Mouse (Mus musculus) gastrocnemius, postnatal 25 days (tissue): ENCODE data around the gene Tpd52l2. TPM values are rescaled to one million over a fixed set of nuclear protein-coding genes. Genes with fewer than 3 reads are reported as not detected.

Source experiments
- DNase-seq: peaks from one replicate; pipeline ENCODE4 v3.0.0; 2022
- total RNA-seq, 2 experiments: library from RNA; stranded (reverse); gene quantifications; 1 replicate in 1 of 2; 2 replicates in 1 of 2; pipeline ENCODE4 v1.2.3; 2021

The Tpd52l2 gene
- total RNA-seq, 2 experiments from 2014 or later: 46.1 to 48.2 TPM

DNA sequence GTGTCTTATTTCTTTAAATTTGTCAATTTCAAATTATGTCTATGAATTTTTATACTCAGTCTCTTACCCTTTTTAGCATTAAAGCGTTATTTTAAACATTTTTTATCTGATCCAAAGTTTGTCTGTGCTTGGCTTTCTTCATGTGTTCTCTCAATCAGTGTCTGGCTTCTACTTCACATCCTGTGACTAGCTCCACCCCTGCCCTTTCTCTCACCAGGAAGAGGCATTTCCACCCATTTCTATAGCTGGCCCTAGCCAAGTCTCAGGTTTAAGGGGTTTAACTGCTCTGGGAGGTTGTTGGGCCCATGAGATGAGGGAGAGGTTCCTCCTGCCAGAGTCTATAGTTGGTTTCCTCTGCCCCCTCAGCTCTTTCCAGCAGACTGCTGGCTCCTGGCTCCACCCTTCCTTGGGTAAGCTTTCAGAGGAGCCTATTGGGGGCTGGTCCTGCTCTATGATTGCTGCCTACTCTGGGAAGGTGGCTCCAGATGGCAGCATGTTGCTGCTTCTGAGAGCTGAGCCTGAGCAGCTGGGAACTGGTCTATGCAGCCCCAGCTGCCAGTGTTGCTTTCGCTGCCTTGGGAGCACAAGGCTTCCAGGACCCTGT, 40.6 kb downstream of the Tpd52l2 start:
- peak; percentile 41 for DNase-seq

GRCm38 (mm10) chr2:181541761-181542380, 44.9 kb downstream of the Tpd52l2 start:
- no peak for DNase-seq

GRCm38 (mm10) chr2:181546142-181546541, 49.2 kb downstream of the Tpd52l2 start:
- no peak for DNase-seq

DNA sequence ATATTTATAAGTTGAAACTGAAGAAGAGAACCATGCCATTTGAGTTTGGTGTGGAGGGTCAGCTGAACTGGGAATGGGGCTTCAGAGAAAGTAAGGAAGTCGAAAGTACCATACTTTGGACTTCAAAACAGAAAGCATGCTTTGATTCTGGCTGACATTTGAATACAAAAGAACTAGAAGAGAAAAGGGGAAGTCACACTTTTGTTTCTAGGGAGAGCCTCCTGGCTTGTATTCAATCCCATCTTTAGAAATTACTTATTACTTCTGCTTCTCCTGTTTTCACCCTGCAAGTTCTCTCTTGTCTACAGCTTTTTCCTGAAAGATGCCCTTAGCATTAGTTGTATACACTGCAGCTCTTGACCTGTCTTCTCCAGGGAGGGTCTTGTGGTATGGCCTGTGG, 51.3 kb downstream of the Tpd52l2 start:
- no peak for DNase-seq

DNA sequence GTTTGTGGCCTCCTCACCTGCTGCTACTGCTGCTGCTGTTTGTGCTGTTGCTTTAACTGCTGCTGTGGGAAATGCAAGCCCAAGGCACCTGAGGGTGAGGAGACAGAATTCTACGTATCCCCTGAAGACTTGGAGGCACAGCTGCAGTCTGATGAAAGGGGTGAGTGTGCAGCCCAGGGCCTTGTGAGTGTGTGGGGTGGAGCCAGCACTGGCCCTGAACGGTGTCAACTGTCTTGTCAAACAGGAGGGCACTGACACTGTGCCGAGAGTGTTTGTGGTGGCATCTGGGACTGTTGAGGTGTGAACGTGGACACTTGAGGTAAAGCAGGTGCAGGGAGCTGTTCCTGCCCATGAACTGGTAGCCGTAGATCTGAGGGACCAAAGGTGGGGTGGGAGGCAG, 51.7 kb downstream of the Tpd52l2 start:
- no peak for DNase-seq

DNA sequence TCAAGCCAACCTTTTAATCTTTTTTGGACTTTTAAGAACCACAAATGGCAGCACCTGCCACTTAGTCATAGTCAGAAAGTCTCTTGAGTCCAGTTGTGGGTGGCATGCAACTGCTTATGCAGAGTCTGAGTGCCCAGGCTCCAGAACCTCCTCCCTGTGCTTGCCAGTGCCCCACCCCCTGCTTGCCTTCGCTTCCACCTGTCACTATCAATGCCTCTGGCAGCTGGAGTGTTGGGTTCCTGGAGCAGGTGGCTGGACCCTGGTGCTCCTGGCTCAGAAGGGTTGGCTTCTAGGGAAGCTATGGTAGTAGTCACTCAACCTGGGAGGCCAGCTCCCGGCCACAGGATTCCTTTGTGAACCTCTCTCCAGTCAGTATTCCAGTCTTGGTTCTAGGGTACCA, 53.3 kb downstream of the Tpd52l2 start:
- peak; percentile 47 for DNase-seq

DNA sequence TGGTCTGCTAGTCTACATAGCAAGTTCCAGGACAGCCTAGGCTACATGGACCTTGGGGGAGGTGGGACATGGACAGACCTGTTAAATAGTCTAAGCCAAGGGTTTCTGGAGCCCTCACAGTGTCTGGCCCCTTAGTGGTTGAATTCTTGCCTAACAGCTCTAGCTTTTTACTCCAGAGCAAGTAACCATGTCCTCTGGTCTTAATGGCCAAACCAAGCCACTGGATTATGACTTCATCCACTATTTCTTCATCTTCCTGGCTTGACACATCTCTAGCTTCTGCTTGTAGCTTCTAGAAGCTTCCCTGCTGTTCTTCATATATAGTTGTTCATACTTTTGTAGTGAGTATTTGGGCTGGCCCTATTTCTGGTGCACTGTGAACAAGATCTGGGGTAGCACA, 56.8 kb downstream of the Tpd52l2 start:
- DNase-seq: no peak

DNA sequence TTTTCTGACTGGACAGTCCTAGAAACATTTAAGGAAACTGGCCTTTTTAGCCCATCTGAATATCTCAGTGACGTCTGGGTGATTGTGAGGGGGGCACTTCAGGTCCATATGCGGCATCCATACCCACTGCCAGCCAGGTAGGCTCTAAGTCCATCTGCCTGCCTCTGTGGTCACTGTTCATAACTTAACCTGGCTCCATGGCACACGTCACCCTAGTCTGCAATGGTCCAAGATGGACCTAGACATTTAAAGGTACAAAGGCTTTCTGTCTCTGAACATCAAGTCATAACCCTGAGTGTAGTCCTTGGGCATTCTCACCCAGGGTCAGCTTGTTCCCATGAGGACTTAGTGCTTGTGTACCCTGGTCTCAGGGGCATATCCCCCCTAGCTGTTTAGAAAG, 70.4 kb downstream of the Tpd52l2 start:
- no peak for DNase-seq

Other genes with a start within 250 kb of the Tpd52l2 start
- 1 to 10 TPM; 6.1 to 6.3 TPM for gene Gmeb2, start 209.1 kb upstream of the Tpd52l2 start, total RNA-seq
- gene Stmn3, start 182.6 kb upstream of the Tpd52l2 start, total RNA-seq: under 1 TPM in 1 of 2 experiments, not detected in 1; 0.32 TPM
- 10 to 100 TPM in 1 of 2 experiments, 1 to 10 TPM in 1; 9.9 to 14.9 TPM for gene Rtel1, start 177.4 kb upstream of the Tpd52l2 start, total RNA-seq
- 10 to 100 TPM; 12.8 to 13.1 TPM for gene Zgpat, start 132.2 kb upstream of the Tpd52l2 start, total RNA-seq
- gene Arfrp1, start 131.7 kb upstream of the Tpd52l2 start, total RNA-seq: 10 to 100 TPM; 25.0 to 29.3 TPM
- gene Lime1, start 117.1 kb upstream of the Tpd52l2 start, total RNA-seq: 1 to 10 TPM; 4.2 to 5.5 TPM
- gene Zbtb46, start 37.7 kb upstream of the Tpd52l2 start, total RNA-seq: 1 to 10 TPM; 3.5 TPM
- gene Abhd16b, start 3.9 kb upstream of the Tpd52l2 start, total RNA-seq: not detected
- gene Dnajc5, start 23.3 kb downstream of the Tpd52l2 start, total RNA-seq: 10 to 100 TPM; 43.8 to 46.3 TPM
- 10 to 100 TPM; 23.9 to 26.5 TPM for gene Uckl1, start 87.8 kb downstream of the Tpd52l2 start, total RNA-seq
- 10 to 100 TPM; 23.2 to 28.2 TPM for gene Prpf6, start 94.7 kb downstream of the Tpd52l2 start, total RNA-seq
- 10 to 100 TPM; 17.2 to 17.4 TPM for gene Zfp512b, start 95.7 kb downstream of the Tpd52l2 start, total RNA-seq
- 1 to 10 TPM in 1 of 2 experiments, under 1 TPM in 1; 0.97 to 1.1 TPM for gene Samd10, start 102.1 kb downstream of the Tpd52l2 start, total RNA-seq
- not detected for gene Gm29797, start 159.9 kb downstream of the Tpd52l2 start, total RNA-seq
- 10 to 100 TPM; 10.5 to 12.7 TPM for gene Sox18, start 174.5 kb downstream of the Tpd52l2 start, total RNA-seq
- 1 to 10 TPM; 6.0 to 7.2 TPM for gene Tcea2, start 183.2 kb downstream of the Tpd52l2 start, total RNA-seq
- 1 to 10 TPM; 2.6 to 6.1 TPM for gene Rgs19, start 196.8 kb downstream of the Tpd52l2 start, total RNA-seq
- gene Lkaaear1, start 201.3 kb downstream of the Tpd52l2 start, total RNA-seq: not detected
- gene Oprl1, start 217.9 kb downstream of the Tpd52l2 start, total RNA-seq: not detected